Mouse (Mus musculus) thymus, adult 2 months (tissue): ENCODE data around the gene Ghr.

Experiments
- CTCF ChIP-seq: fragments of 200-500 bp; IDR thresholded peaks from 2 replicates; pipeline ENCODE4 v1.5.1; 2012; ENCODE audit warnings: mild to moderate bottlenecking, control low read depth, low read length, moderate library complexity, borderline replicate concordance; ENCODE audit not compliant: control insufficient read depth, poor library complexity, insufficient read depth; ENCODE audit errors: extremely low read depth
- POLR2A ChIP-seq: fragments of 200-500 bp; IDR thresholded peaks from 2 replicates; pipeline ENCODE4 v1.6.1; 2012; ENCODE audit warnings: mild to moderate bottlenecking, low read length, control low read depth, moderate library complexity; ENCODE audit not compliant: control insufficient read depth, poor library complexity, insufficient read depth; ENCODE audit errors: extremely low read depth

GRCm38 (mm10) chr15:3581861-3582806 lies 1.2 kb downstream of the Ghr start:
- TF ChIP-seq POLR2A (no peak), CTCF (no peak)
